Mouse (Mus musculus): ENCODE measurements at regions not wholly inside any gene's neighbourhood (a gene's known extent, or its start where the extent isn't known, plus 50 kb on each side); places are given as distances from the start of the nearest gene placed in this dataset.

DNA sequence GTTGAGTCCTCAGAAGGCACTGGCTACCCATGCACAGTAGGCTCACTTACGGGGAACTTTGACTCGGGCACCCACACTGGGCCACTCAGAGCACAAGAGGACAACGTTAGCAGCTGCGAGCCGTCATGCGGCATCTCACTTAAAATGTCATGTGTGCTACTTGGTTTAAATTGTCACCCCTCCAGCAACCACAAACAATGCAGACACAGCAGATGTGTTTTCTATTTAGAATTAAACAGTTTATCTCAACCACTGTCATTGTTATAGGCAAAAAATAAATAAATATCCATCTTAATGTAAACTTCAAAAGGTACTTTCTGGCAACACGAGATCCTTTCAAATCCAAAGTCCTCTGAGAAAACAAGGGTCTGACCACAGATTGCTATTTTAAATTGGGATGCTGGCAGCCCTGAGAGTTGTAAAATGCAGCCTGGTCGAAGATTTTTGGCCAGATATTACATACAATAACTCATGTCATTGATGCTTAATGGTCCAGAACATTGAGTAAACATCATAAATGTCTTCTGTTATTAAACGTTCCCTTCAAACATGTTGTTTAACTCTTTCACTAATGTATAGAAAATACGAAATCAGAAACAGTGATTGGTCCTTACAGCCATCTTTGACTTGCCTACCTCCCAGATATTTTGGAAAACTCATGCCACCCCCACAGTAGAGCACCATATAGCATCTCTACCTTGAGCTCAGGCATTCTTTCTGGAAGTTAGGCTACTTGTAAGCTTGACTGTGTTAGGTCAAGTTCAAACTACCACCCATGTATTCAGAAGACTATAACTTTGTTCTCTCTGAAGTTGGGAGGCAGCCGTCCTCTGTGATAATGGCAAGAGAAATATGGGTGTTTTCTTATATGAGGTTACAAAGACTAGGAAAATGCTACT, 232.8 kb upstream of the Tcf21 start:
- WGBS, result 85% methylated on average over 11 of the region's 11 CpGs
- no peak overlapping the region for H3K4me2 ChIP-seq (replicated peaks)
- no peaks in the 10 kb centered on the region for H3K9me3 ChIP-seq
- H3K27me3 ChIP-seq, result no peaks in the 10 kb centered on the region
- H3K27ac ChIP-seq (replicated peaks), result no peak overlapping the region
- H3K9ac ChIP-seq (replicated peaks), result no peak overlapping the region
- H3K36me3 ChIP-seq, result no peaks in the 10 kb centered on the region
- H3K4me1 ChIP-seq, result no peaks in the 10 kb centered on the region
- no peak overlapping the region for H3K4me3 ChIP-seq
- no peak for ATAC-seq (replicated peaks)

GRCm38 (mm10) chr10:23044466-23044865, 224.5 kb upstream of the Tcf21 start:
- WGBS, result 82% methylated on average over 3 of the region's 3 CpGs
- Histone ChIP-seq H3K4me3 (no peak overlapping the region), H3K4me1 (no peaks in the 10 kb centered on the region), H3K27me3 (no peaks in the 10 kb centered on the region), H3K9me3 (no peaks in the 10 kb centered on the region), H3K4me2 (replicated peaks) (no peak overlapping the region), H3K9ac (replicated peaks) (no peak overlapping the region), H3K36me3 (no peaks in the 10 kb centered on the region), H3K27ac (replicated peaks) (no peak overlapping the region)
- ATAC-seq (replicated peaks), result no peak

DNA sequence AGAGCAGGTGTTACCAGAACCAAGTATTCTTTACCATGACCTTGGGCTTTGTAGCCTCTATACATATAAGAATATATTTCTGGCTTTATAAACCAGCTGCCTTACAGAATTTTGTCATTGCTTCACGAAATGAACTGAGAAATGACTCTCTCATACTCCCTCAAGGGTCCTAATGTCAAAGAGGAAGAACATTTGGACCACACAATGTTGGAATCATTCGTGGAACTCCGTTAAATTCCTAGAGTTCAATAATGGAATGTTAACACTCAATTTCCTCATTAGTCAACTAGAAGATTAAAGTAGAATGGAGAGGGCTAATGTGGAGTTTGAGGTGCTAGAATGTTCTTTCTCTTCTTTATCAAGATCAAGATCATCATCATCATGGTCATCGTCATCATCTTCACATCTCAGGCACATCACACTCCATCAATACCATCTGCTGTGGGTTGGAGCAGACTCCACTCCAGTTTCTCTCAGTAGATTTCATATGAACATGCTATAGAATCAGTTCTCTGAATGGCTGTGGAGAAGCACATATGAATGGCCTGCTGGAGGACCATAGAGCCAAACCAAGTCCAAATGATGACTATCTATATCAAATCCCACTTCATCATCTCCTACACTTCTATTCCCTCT, 211.6 kb upstream of the Tcf21 start:
- 75% methylated on average over 4 of the region's 4 CpGs for WGBS
- H3K27ac ChIP-seq (replicated peaks), result no peak overlapping the region
- no peak overlapping the region for H3K4me3 ChIP-seq
- H3K9ac ChIP-seq (replicated peaks), result no peak overlapping the region
- H3K4me2 ChIP-seq (replicated peaks), result no peak overlapping the region
- no peaks in the 10 kb centered on the region for H3K36me3 ChIP-seq
- H3K27me3 ChIP-seq, result no peaks in the 10 kb centered on the region
- ATAC-seq (replicated peaks), result no peak
- H3K9me3 ChIP-seq, result no peaks in the 10 kb centered on the region
- no peaks in the 10 kb centered on the region for H3K4me1 ChIP-seq

DNA sequence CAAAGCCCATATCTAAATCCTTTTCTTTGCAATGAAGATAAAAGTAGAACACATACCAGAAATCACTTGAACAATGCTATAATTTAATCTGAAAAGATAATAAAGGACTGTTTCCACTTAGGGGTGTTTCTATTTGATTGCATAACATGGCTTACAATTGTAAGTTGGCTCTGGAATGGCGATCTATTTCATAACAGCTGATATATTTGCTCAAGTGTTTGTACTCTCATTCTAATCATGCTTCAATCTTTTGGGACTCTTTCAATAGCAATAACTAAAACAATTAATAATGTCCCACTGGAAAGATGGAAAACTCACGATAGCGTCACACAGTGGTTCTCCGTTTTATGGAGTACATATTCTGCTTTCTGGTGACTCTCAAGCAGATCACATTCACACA, 208.0 kb upstream of the Tcf21 start:
- WGBS, result 88% methylated on average over 4 of the region's 4 CpGs
- Histone ChIP-seq H3K27me3 (no peaks in the 10 kb centered on the region), H3K4me2 (replicated peaks) (no peak overlapping the region), H3K36me3 (no peaks in the 10 kb centered on the region), H3K4me3 (no peak overlapping the region), H3K4me1 (no peaks in the 10 kb centered on the region), H3K9ac (replicated peaks) (no peak overlapping the region), H3K9me3 (no peaks in the 10 kb centered on the region), H3K27ac (replicated peaks) (no peak overlapping the region)
- ATAC-seq (replicated peaks), result no peak

DNA sequence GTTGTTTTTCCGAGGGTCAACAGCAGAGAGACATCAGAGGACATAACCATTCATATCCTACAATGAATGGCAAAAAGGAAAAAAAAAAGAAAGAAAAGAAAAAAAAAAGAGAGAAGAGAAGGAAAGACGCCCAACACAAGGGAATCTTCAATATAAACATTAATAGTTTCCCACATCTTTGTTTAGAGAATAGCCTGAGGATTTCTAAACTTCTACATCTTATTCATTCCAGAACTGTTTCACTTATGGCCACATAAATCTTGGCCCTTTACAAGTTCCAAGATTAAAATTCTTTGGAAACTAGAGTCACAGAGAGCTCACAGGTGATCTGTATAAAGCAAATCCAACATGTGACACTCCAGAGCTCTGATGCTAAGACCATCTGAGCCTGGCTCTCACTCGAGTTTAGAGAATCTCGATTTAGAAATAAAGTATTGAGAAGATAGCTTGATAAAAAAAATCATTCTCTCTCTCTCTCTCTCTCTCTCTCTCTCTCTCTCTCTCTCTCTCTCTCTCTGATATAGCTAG, 197.2 kb upstream of the Tcf21 start:
- Histone ChIP-seq H3K4me1 (0 out of 2 replicates have a peak, but pooled peaks cover 3% of the 10 kb centered on the region), H3K27ac (replicated peaks) (no peak overlapping the region), H3K9me3 (no peaks in the 10 kb centered on the region), H3K4me2 (replicated peaks) (no peak overlapping the region), H3K27me3 (no peaks in the 10 kb centered on the region), H3K4me3 (no peak overlapping the region), H3K9ac (replicated peaks) (no peak overlapping the region), H3K36me3 (no peaks in the 10 kb centered on the region)
- no peak for ATAC-seq (replicated peaks)
- 83% methylated on average over 4 of the region's 4 CpGs for WGBS

DNA sequence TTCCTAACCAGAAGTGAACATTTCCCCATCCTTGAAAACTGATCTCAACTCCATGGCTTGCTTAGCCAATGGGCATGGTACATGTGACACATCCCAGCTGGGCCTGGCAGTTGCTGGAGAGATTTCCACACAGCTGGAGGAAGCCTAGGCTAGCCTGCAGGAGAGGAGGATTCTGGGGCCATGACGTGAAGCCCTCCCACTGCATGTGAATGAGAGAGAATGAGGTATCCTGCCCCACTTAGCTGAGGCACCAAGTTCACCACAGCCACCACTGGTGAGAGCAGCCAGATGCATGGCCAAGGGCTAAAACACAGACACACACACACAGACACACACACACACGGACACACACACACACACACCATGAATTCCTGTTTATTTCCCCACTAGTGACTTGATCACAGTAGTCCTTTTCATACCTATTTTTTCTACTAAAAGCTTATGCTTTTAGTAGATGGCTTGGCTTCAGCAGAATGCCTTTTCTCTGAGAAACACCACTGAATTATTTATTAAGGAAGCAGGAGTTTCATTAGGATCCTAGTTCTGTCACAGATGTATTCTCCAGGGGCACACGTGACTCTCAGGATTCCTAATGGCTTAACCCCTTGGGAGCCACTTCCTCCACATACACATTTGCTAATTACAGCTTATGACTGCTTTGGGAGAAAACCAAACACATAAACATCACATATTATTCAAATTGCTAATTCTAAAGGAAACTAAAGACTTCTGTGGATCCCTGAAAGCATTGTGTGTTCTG, 196.1 kb upstream of the Tcf21 start:
- H3K4me2 ChIP-seq (replicated peaks), result no peak overlapping the region
- 47% methylated on average over 3 of the region's 3 CpGs for WGBS
- no peaks in the 10 kb centered on the region for H3K27me3 ChIP-seq
- no peaks in the 10 kb centered on the region for H3K9me3 ChIP-seq
- H3K27ac ChIP-seq (replicated peaks), result no peak overlapping the region
- ATAC-seq (replicated peaks), result peak; percentile 55
- no peak overlapping the region for H3K9ac ChIP-seq (replicated peaks)
- H3K4me1 ChIP-seq, result 0 out of 2 replicates have a peak, but pooled peaks cover 3% of the 10 kb centered on the region
- no peaks in the 10 kb centered on the region for H3K36me3 ChIP-seq
- no peak overlapping the region for H3K4me3 ChIP-seq

DNA sequence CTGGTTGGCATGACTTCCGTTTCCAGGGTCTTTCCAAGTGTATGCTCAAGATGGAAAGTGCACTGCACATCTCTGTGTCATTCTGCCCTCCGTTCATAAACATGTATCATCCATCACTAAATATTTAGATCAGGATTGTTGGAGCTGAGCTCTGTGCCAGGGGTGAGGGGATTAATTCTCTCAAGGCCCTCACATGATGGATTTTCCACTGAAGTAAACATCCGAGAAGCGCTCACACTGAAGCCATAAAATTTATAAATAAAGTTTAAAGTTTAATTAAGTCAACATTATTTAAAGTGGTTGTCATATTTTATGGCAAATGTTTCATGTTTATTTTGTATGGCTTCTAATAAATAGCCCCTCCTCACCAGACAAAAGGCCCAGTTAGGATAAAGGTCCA, 190.7 kb upstream of the Tcf21 start:
- WGBS, result 85% methylated on average over 4 of the region's 4 CpGs

DNA sequence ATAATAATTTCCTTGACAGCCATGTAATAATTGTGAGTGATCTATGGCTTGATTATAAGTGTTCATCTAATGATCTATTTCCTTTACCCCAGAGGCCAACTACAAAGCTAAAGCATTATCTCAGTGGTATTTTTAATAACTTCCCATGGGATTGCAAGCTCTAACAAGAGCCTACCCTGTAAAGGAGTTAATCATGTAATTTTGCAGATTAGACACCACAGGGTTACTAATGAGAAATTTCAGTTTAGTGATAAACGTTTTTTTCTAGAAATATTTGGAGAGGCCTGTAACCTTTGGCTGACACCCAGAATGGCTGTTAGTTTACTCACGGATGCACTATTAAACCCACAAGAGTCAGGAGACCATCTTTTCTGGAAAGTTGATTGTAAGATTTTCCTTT, 190.2 kb upstream of the Tcf21 start:
- H3K4me2 ChIP-seq (replicated peaks), result no peak overlapping the region
- ATAC-seq (replicated peaks), result no peak
- no peaks in the 10 kb centered on the region for H3K4me1 ChIP-seq
- H3K4me3 ChIP-seq, result no peak overlapping the region
- no peak overlapping the region for H3K27ac ChIP-seq (replicated peaks)
- WGBS, result 44% methylated on average over 2 of the region's 2 CpGs
- no peaks in the 10 kb centered on the region for H3K36me3 ChIP-seq
- no peaks in the 10 kb centered on the region for H3K9me3 ChIP-seq
- H3K9ac ChIP-seq (replicated peaks), result no peak overlapping the region
- H3K27me3 ChIP-seq, result no peaks in the 10 kb centered on the region

More for the DNA sequence above, 190.7 kb upstream of the Tcf21 start:
- Histone ChIP-seq H3K4me3 (no peak overlapping the region), H3K27me3 (no peaks in the 10 kb centered on the region), H3K36me3 (no peaks in the 10 kb centered on the region), H3K9me3 (no peaks in the 10 kb centered on the region), H3K4me1 (no peaks in the 10 kb centered on the region), H3K27ac (replicated peaks) (no peak overlapping the region), H3K9ac (replicated peaks) (no peak overlapping the region), H3K4me2 (replicated peaks) (no peak overlapping the region)
- no peak for ATAC-seq (replicated peaks)

DNA sequence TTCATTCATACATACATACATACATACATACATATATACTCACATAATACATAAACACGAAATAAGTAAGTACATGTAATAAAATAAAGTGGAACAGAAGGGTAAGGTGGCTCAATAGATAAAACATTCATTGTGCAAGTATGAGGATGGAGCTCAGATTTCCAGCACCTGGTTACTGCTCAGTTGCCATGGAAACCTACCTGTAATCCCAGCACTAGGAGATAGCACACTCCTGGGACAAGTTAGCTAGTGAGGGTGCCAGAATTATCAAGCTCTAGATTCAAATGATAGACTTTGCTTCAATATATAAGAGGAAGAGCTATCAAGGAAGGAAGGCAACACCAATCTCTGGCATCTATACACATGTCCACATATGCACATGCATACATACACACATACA, 184.8 kb upstream of the Tcf21 start:
- no peak overlapping the region for H3K27ac ChIP-seq (replicated peaks)
- H3K4me1 ChIP-seq, result peaks cover 3% of the 10 kb centered on the region
- H3K4me2 ChIP-seq (replicated peaks), result no peak overlapping the region
- H3K36me3 ChIP-seq, result no peaks in the 10 kb centered on the region
- no peaks in the 10 kb centered on the region for H3K27me3 ChIP-seq
- no peak overlapping the region for H3K9ac ChIP-seq (replicated peaks)
- H3K9me3 ChIP-seq, result no peaks in the 10 kb centered on the region
- no peak overlapping the region for H3K4me3 ChIP-seq
- no peak for ATAC-seq (replicated peaks)
- 82% methylated on average over 1 of the region's 1 CpGs for WGBS

DNA sequence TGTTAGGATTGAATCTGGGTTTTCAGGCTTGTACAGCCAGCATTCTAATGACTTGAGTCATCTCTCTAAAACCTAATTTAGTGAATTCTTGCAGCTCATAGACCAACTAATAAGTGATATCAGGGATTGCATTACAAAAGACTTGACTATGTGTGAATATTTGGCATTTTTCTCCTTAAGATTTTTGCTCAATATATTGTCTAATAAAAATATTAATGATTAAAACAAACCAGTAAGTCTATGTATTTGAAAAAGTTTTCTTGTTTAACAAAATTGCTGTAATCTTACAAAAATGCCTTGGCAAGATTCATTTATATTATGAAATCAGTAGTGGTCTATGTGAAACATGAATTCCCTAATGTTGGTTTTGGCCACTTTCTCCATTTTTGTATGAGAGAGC, 183.7 kb upstream of the Tcf21 start:
- Histone ChIP-seq H3K27me3 (no peaks in the 10 kb centered on the region), H3K4me1 (peaks cover 3% of the 10 kb centered on the region), H3K4me2 (replicated peaks) (no peak overlapping the region), H3K27ac (replicated peaks) (no peak overlapping the region), H3K9ac (replicated peaks) (no peak overlapping the region), H3K4me3 (no peak overlapping the region), H3K36me3 (no peaks in the 10 kb centered on the region), H3K9me3 (no peaks in the 10 kb centered on the region)
- no peak for ATAC-seq (replicated peaks)

- Histone ChIP-seq H3K9ac (replicated peaks) (no peak overlapping the region), H3K4me1 (peaks cover 3% of the 10 kb centered on the region), H3K27ac (replicated peaks) (no peak overlapping the region), H3K4me3 (no peak overlapping the region), H3K27me3 (no peaks in the 10 kb centered on the region), H3K4me2 (replicated peaks) (no peak overlapping the region), H3K36me3 (no peaks in the 10 kb centered on the region), H3K9me3 (no peaks in the 10 kb centered on the region)
- ATAC-seq (replicated peaks), result no peak
- 62% methylated on average over 2 of the region's 2 CpGs for WGBS
These were observed 178.6 kb upstream of the Tcf21 start for GRCm38 (mm10) chr10:22998561-22998960.

GRCm38 (mm10) chr10:22997571-22997970, 177.6 kb upstream of the Tcf21 start:
- no peak overlapping the region for H3K4me2 ChIP-seq (replicated peaks)
- H3K36me3 ChIP-seq, result no peaks in the 10 kb centered on the region
- no peak overlapping the region for H3K9ac ChIP-seq (replicated peaks)
- H3K27ac ChIP-seq (replicated peaks), result no peak overlapping the region
- H3K27me3 ChIP-seq, result no peaks in the 10 kb centered on the region
- ATAC-seq (replicated peaks), result no peak
- no peaks in the 10 kb centered on the region for H3K9me3 ChIP-seq
- H3K4me1 ChIP-seq, result peaks cover 2% of the 10 kb centered on the region; the same call in 1 of the 2 replicates
- H3K4me3 ChIP-seq, result no peak overlapping the region
- 71% methylated on average over 5 of the region's 5 CpGs for WGBS

Data from forebrain, embryonic 15.5 days (tissue).